Mouse (Mus musculus): ENCODE data around the gene Plpp7. TPM values are rescaled to one million over a fixed set of nuclear protein-coding genes. Genes with fewer than 3 reads are reported as not detected.
A peak's percentile ranks its signal among the peaks of the same experiment; 100 is the strongest.

Gene Plpp7
- polyA plus RNA-seq, 1 experiment, result 2.2 TPM

DNA sequence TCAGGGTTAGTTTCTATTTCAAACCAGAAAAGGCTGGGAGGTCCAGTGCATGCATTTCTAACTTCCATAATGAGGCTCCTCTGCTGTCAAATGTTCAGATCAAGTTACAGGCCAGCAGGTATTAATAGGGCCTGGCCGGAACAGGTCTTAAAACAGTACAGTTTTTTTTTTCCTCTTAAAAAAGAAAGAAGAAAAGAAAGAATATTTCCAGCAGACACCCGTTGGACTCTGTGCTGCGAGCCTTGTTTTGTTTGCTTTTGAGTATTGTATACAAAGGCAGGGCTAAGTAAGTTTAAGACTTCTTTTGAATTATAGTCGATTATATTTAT, 58.4 kb downstream of the Plpp7 start:
- 5% methylated on average over 4 of the region's 4 CpGs for WGBS
- no peak overlapping the region for H3K4me3 ChIP-seq (ENCODE audit: low read depth, low read length)
- no peaks in the 10 kb centered on the region for H3K27me3 ChIP-seq (ENCODE audit: control insufficient read depth, insufficient read depth, low read length)
- peaks cover 22% of the 10 kb centered on the region for H3K4me1 ChIP-seq (ENCODE audit: control insufficient read depth, insufficient read depth, insufficient read length, low read length)
- TF ChIP-seq CTCF (IDR thresholded peaks at IDR 0.05; ENCODE audit: extremely low read depth, insufficient read length, insufficient replicate concordance, low read depth, low read length), result no peak
- TF ChIP-seq POLR2A (IDR thresholded peaks at IDR 0.05; ENCODE audit: low read depth, low read length), result no peak
- no peaks in the 10 kb centered on the region for H3K36me3 ChIP-seq (ENCODE audit: control insufficient read depth, insufficient read depth, low read length)
- peak overlapping the region; percentile 19; the same call in 1 of the 2 replicates for H3K27ac ChIP-seq (ENCODE audit: insufficient read depth, low read depth, low read length)

DNA sequence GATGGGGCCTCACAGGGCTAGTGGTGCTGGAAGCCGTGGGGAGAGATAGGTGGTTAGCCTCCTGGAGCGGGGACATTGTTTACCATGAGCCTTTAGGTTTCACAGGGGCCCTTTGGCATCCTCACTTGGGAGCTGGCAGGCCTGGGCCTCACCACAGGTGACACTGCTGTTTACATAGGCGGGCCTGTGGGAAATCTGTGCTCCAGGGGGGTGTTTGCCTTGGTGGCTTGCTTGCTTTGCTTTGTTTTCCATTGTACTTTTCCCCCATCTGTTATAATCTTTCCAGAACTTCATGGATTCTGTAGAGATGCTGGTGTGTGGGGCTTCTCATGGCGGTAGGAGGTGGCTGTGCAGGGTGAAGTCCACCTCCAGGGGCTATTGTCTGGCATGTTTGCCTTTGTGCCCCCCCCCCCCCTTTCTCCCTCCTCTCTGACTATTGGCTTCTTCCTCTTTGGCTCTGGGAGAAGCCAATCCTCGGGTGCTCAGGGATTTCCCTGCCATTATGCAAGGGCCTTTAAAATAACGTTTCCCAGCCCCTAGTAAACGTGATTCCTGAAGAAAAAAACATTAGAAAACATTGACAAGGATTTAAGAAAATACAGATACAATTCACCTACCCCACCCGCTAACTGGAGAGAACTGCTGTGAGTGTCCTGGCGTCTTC, 59.1 kb downstream of the Plpp7 start:
- H3K4me1 ChIP-seq (ENCODE audit: control insufficient read depth, insufficient read depth, insufficient read length, low read length), result peaks cover 25% of the 10 kb centered on the region
- H3K27ac ChIP-seq (ENCODE audit: insufficient read depth, low read depth, low read length), result peak overlapping the region; percentile 43
- WGBS, result 16% methylated on average over 9 of the region's 9 CpGs
- no peaks in the 10 kb centered on the region for H3K27me3 ChIP-seq (ENCODE audit: control insufficient read depth, insufficient read depth, low read length)
- no peaks in the 10 kb centered on the region for H3K36me3 ChIP-seq (ENCODE audit: control insufficient read depth, insufficient read depth, low read length)
- no peak overlapping the region for H3K4me3 ChIP-seq (ENCODE audit: low read depth, low read length)
- TF ChIP-seq POLR2A (IDR thresholded peaks at IDR 0.05; ENCODE audit: low read depth, low read length) (no peak), CTCF (IDR thresholded peaks at IDR 0.05; ENCODE audit: extremely low read depth, insufficient read length, insufficient replicate concordance, low read depth, low read length) (no peak)

DNA sequence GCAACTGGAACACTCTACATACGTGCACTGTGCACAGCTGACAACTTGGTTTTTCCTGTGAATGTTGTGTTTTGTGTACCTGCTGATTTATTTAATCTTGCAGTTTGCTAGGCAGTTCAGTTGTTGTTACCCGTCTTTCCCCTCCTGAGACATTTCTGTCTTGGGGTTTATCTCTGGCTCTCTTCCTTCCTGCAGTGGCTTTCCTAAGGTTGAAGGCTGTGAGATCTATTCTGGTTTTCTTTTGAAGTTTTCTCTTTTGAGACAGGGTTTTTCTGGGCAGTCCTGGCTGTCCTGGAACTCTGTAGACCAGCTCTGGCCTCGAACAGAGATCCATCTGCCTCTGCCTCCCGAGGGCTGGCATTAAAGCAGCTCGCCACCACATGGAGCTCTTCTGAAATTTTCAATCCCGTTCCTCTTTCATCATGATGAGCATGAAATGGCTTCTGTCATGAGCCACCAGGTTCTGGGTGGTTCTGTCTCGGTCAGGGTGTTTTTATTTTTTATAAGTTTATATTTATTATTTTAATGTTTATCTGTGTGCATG, 59.7 kb downstream of the Plpp7 start:
- H3K27me3 ChIP-seq (ENCODE audit: control insufficient read depth, insufficient read depth, low read length), result no peaks in the 10 kb centered on the region
- H3K4me1 ChIP-seq (ENCODE audit: control insufficient read depth, insufficient read depth, insufficient read length, low read length), result peaks cover 29% of the 10 kb centered on the region
- no peak overlapping the region for H3K4me3 ChIP-seq (ENCODE audit: low read depth, low read length)
- no peaks in the 10 kb centered on the region for H3K36me3 ChIP-seq (ENCODE audit: control insufficient read depth, insufficient read depth, low read length)
- peak overlapping the region; percentile 43; the same call in 1 of the 2 replicates for H3K27ac ChIP-seq (ENCODE audit: insufficient read depth, low read depth, low read length)
- 31% methylated on average over 7 of the region's 7 CpGs for WGBS
- no peak for TF ChIP-seq CTCF (IDR thresholded peaks at IDR 0.05; ENCODE audit: extremely low read depth, insufficient read length, insufficient replicate concordance, low read depth, low read length)
- TF ChIP-seq POLR2A (IDR thresholded peaks at IDR 0.05; ENCODE audit: low read depth, low read length), result no peak

DNA sequence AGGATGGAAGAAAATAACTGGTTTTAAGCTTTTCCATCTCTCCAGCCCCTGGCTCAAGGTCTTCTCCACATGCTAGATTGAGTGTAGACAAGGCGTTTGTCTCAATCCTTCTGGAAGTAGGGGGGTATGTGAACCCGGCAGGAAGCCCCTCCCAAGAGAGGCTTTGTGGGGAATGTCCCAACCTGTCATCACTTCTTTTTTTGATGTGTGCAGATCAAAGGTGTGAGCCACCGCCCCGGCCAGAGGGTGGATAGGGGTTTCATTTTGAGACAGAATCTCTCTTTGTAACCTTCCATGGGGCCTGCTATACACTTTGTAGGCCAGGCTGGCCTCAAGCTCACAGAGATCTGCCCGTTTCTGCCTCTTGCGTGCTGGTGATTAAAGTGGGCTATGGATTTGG, 60.3 kb downstream of the Plpp7 start:
- 38% methylated on average over 6 of the region's 6 CpGs for WGBS
- Histone ChIP-seq H3K36me3 (ENCODE audit: control insufficient read depth, insufficient read depth, low read length) (no peaks in the 10 kb centered on the region), H3K4me1 (ENCODE audit: control insufficient read depth, insufficient read depth, insufficient read length, low read length) (peaks cover 29% of the 10 kb centered on the region), H3K4me3 (ENCODE audit: low read depth, low read length) (no peak overlapping the region), H3K27me3 (ENCODE audit: control insufficient read depth, insufficient read depth, low read length) (no peaks in the 10 kb centered on the region), H3K27ac (ENCODE audit: insufficient read depth, low read depth, low read length) (no peak overlapping the region)
- TF ChIP-seq POLR2A (IDR thresholded peaks at IDR 0.05; ENCODE audit: low read depth, low read length) (no peak), CTCF (IDR thresholded peaks at IDR 0.05; ENCODE audit: extremely low read depth, insufficient read length, insufficient replicate concordance, low read depth, low read length) (no peak)

DNA sequence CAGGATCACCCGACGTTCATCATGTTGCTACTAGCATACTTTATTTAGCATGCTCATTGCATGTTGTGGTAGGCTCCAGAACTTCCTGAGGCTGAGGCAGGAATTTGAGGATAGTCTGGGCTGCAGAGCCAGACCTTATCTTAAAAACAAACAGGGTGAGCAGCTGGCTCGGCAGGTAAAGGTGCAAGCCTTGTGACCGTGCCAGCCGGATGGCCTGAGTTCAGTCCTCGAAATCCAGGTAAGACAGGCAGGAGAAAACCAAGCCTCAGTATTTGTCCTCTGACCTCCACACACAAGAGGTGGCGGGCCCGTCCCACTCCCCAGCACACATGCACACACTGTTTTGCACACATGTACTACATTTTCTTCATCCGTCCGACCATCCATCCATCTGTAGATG, 61.3 kb downstream of the Plpp7 start:
- WGBS, result 24% methylated on average over 10 of the region's 10 CpGs
- no peak overlapping the region for H3K27ac ChIP-seq (ENCODE audit: insufficient read depth, low read depth, low read length)
- no peaks in the 10 kb centered on the region for H3K27me3 ChIP-seq (ENCODE audit: control insufficient read depth, insufficient read depth, low read length)
- TF ChIP-seq CTCF (IDR thresholded peaks at IDR 0.05; ENCODE audit: extremely low read depth, insufficient read length, insufficient replicate concordance, low read depth, low read length) (no peak), POLR2A (IDR thresholded peaks at IDR 0.05; ENCODE audit: low read depth, low read length) (no peak)
- H3K36me3 ChIP-seq (ENCODE audit: control insufficient read depth, insufficient read depth, low read length), result no peaks in the 10 kb centered on the region
- H3K4me1 ChIP-seq (ENCODE audit: control insufficient read depth, insufficient read depth, insufficient read length, low read length), result peaks cover 29% of the 10 kb centered on the region
- H3K4me3 ChIP-seq (ENCODE audit: low read depth, low read length), result no peak overlapping the region

DNA sequence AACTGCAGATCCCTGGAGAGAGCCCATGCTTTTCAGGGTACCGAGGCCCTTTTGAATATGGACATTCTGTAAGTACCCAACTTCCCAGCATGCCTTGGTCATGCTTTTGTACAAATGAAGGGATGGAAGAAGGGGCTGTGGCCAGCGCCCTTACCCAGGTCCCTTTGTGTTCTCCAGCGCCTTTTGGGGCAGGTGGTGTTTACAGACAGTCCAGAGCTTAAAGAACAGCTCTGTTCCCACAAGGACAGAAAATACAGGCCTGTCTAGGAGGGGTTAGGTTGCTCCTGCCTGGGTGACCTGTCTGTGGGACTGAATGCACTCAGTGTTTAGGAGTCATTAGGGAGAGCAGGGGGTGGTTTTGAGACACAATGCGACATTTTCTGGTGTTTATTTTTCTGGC, 62.0 kb downstream of the Plpp7 start:
- peaks cover 29% of the 10 kb centered on the region for H3K4me1 ChIP-seq (ENCODE audit: control insufficient read depth, insufficient read depth, insufficient read length, low read length)
- no peak overlapping the region for H3K4me3 ChIP-seq (ENCODE audit: low read depth, low read length)
- WGBS, result 43% methylated on average over 4 of the region's 4 CpGs
- H3K36me3 ChIP-seq (ENCODE audit: control insufficient read depth, insufficient read depth, low read length), result no peaks in the 10 kb centered on the region
- TF ChIP-seq POLR2A (IDR thresholded peaks at IDR 0.05; ENCODE audit: low read depth, low read length) (no peak), CTCF (IDR thresholded peaks at IDR 0.05; ENCODE audit: extremely low read depth, insufficient read length, insufficient replicate concordance, low read depth, low read length) (no peak)
- H3K27me3 ChIP-seq (ENCODE audit: control insufficient read depth, insufficient read depth, low read length), result no peaks in the 10 kb centered on the region
- H3K27ac ChIP-seq (ENCODE audit: insufficient read depth, low read depth, low read length), result no peak overlapping the region

DNA sequence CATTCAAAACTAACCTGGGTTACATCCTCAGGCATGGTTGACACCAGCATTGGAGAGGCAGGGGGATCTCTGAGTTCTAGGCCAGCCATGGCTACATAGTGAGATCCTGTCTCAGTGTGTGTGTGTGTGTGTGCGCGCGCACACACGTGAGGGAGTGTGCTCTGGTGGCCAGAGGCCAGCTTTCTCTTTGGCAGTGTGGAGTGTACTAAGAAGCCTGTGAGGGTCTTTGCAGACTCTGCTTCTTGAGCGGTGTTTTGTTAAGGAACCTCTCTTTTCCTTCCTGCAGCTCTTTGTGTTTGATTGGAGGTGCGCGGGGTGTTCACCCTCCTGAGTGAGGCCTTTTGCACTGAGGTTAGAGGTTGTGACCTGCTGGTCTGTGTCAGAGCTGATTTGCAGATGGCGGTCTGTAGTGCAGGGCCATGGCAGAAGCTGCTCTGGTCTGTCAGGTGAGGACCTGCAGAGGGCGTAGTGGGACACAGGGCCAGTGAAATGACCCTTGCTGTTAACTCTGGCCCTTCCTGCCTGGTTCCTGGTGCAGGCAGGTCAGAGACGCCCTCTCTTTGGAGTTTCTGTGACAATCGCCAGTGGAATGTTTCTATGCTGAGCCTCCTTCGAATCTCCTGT, 63.4 kb downstream of the Plpp7 start:
- TF ChIP-seq CTCF (IDR thresholded peaks at IDR 0.05; ENCODE audit: extremely low read depth, insufficient read length, insufficient replicate concordance, low read depth, low read length) (no peak), POLR2A (IDR thresholded peaks at IDR 0.05; ENCODE audit: low read depth, low read length) (no peak)
- Histone ChIP-seq H3K27ac (ENCODE audit: insufficient read depth, low read depth, low read length) (no peak overlapping the region), H3K4me3 (ENCODE audit: low read depth, low read length) (no peak overlapping the region), H3K4me1 (ENCODE audit: control insufficient read depth, insufficient read depth, insufficient read length, low read length) (peaks cover 26% of the 10 kb centered on the region), H3K27me3 (ENCODE audit: control insufficient read depth, insufficient read depth, low read length) (no peaks in the 10 kb centered on the region), H3K36me3 (ENCODE audit: control insufficient read depth, insufficient read depth, low read length) (no peaks in the 10 kb centered on the region)
- WGBS, result 71% methylated on average over 12 of the region's 12 CpGs

Other genes starting within 250 kb of the Plpp7 start
- gene Fibcd1, start 249.5 kb upstream of the Plpp7 start, polyA plus RNA-seq (2012; rRNA removed), result 0.30 and 0.91 TPM in 2 replicates
- gene Lamc3, start 208.2 kb upstream of the Plpp7 start, polyA plus RNA-seq (2012; rRNA removed), result 2.2 and 4.4 TPM in 2 replicates
- gene Aif1l, start 145.4 kb upstream of the Plpp7 start, polyA plus RNA-seq (2012; rRNA removed), result 0.47 and 0.80 TPM in 2 replicates
- 11.4 and 21.8 TPM in 2 replicates for gene Nup214, start 121.1 kb upstream of the Plpp7 start, polyA plus RNA-seq (2012; rRNA removed)
- gene Fam78a, start 10.7 kb upstream of the Plpp7 start, polyA plus RNA-seq (2012; rRNA removed), result 8.2 and 25.3 TPM in 2 replicates
- gene Prrc2b, start 55.6 kb downstream of the Plpp7 start, polyA plus RNA-seq (2012; rRNA removed), result 16.3 and 23.4 TPM in 2 replicates
- gene Pomt1, start 141.1 kb downstream of the Plpp7 start, polyA plus RNA-seq (2012; rRNA removed), result 11.0 and 18.4 TPM in 2 replicates
- gene Uck1, start 164.6 kb downstream of the Plpp7 start, polyA plus RNA-seq (2012; rRNA removed), result 39.0 and 64.9 TPM in 2 replicates
- 21.7 and 37.4 TPM in 2 replicates for gene Golga2, start 191.9 kb downstream of the Plpp7 start, polyA plus RNA-seq (2012; rRNA removed)
- gene Swi5, start 192.5 kb downstream of the Plpp7 start, polyA plus RNA-seq (2012; rRNA removed), result 44.8 and 65.3 TPM in 2 replicates